Mouse (Mus musculus) heart, embryonic 13.5 days (tissue): ENCODE data around the gene Msantd1. TPM values are rescaled to one million over a fixed set of nuclear protein-coding genes. Genes with fewer than 3 reads are reported as not detected.

ENCODE experiments used
- polyA plus RNA-seq: library from polyadenylated mRNA; unstranded; fragments of >200 nt; fragmentation: Nextera tagmentation; extraction: Ambion mirVana; gene quantifications from 2 replicates; pipeline ENCODE4 v1.2.1, GENCODE M21; 2015

The Msantd1 gene
- polyA plus RNA-seq, 1 experiment from 2014 or later = not detected

Other genes with a start within 250 kb of the Msantd1 start
- gene Nop14, start 247.9 kb upstream of the Msantd1 start, polyA plus RNA-seq = 15.3 and 16.6 TPM in 2 replicates
- 2.4 and 3.5 TPM in 2 replicates for gene Grk4, start 247.6 kb upstream of the Msantd1 start, polyA plus RNA-seq
- gene Htt, start 146.3 kb upstream of the Msantd1 start, polyA plus RNA-seq = 7.9 and 8.4 TPM in 2 replicates
- gene Rgs12, start 41.4 kb downstream of the Msantd1 start, polyA plus RNA-seq = 28.9 and 30.7 TPM in 2 replicates
- 0.83 and 2.1 TPM in 2 replicates for gene Hgfac, start 133.5 kb downstream of the Msantd1 start, polyA plus RNA-seq
- gene Dok7, start 148.8 kb downstream of the Msantd1 start, polyA plus RNA-seq = 8.0 and 8.5 TPM in 2 replicates
- gene Lrpap1, start 197.8 kb downstream of the Msantd1 start, polyA plus RNA-seq = 113 and 125 TPM in 2 replicates